Mouse (Mus musculus) T-helper 1 cell (primary cell): ENCODE data around the gene Atrn.

Source experiments
- in situ Hi-C: fragments of 300-600 bp; cut with MboI, MseI; formaldehyde crosslinking; loops from one replicate; pipeline ENCODE4 v1.15.1; 2025; ENCODE audit warnings: high pct_unique_total_duplicates

Gene Atrn

DNA sequence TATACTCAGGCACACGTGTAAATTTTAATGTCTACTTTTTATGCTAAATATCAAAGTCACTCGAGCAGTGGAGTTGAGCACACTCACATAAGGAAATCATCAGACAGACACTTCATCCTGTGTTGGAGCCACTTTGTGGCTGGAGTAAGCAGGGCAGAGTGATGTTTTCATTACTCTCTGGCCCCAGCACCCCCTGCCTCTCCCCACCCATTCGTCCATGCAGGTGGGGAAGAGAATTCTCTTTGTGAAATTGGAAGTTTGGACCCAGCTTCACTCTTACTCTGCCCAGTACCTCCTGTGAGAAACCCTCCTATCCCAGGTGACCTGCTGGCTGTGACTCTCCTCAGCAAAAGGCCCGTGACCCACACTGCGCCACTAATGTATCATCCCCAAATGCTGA is 132.4 kb downstream of the Atrn start:
- in situ Hi-C loops, result no loop called here

DNA sequence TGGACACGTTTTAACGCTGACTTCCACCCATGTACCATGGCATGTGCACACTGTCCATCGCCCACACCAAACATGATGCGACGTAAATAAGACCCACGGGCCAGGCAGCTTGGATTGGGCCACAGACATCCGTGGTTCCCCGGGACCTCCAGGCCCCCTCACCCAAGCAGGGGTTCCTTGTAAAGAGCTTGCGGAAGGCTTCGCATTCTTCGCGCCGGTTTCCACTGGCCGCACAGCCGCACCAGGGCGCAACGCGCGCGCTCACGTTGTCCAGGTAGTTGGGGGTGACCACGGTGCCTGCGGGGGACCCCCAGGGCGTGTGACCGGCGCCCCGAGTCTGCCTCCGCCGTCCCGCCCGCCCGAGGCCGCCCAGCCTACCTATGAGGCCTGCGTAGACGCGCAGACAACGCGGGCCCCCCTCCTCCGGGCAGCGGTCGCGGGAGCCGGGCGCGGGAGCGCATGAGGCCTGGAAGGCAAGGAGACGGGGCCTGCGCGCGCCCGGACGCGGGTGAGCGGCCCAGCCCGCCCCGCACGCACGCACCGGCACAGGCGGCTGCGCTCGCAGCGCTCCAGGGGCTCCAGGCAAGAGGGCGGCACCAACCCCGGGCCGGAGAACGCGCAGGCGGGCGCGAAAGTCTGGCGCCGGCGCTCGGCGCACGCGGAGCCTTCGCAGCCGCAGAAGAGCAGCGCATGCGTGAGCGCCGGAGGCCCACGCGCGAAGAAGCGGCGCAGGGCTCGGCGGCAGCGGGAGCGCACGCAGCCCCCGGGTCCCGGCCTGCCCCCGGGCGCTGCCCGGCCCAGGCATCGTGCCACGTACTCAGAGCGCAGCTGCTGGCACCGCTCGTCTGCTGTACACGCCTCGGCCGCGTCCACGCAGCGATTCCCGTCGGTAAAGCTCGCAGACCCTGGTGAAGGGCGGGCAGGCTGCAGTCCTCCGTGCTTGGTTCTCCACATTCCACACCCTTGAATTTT is 134.8 kb downstream of the Atrn start:
- in situ Hi-C loops, result no loop called here

DNA sequence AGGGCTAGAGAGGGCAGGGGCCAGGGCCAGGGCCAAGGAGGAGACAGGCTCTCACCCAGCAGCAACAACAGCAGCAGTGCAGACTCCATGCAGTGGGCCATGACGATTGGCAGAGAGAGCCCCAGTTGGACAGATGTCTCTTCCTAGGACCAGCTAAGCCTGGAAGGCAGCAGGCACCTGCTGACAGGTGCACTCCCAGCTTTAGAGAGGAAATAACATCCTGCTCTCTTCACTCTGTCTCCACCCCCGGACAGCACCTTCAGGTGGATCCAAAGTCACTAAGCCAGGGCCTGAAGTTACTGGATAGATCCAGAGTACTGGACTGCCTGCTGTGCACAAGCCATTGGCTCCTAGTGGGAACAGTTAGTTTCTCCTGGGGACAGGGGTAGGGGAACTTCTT is 136.7 kb downstream of the Atrn start, which contains the start of gene Gfra4:
Gene Gfra4 (minus strand): TSS at position 101 of the 400 bp plus-strand sequence.
- in situ Hi-C loops, result no loop called here

DNA sequence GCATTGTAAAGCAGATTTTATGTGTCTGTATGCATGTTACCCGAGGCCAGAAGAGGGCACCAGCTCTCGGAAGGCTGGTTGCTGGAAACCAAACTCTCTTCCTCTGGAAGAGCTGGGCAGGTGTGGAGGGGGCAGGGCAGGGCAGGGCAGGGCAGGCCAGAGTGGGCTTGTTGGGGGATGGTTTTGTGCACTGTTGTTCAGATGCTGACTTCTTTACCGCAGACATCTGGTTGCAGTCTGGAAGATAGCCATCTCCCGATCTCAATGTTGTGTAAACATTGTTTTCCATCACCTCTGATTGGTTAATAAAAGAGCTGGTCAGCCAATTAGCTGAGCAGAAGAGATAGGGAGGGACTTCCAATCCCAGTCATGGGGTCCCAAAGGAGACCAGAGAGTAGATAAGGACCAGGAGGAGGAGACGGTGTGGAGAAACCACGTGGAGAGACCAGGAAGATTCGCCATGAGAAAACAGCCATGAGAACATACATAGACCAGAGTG is 138.1 kb downstream of the Atrn start:
- in situ Hi-C loops, result no loop called here

DNA sequence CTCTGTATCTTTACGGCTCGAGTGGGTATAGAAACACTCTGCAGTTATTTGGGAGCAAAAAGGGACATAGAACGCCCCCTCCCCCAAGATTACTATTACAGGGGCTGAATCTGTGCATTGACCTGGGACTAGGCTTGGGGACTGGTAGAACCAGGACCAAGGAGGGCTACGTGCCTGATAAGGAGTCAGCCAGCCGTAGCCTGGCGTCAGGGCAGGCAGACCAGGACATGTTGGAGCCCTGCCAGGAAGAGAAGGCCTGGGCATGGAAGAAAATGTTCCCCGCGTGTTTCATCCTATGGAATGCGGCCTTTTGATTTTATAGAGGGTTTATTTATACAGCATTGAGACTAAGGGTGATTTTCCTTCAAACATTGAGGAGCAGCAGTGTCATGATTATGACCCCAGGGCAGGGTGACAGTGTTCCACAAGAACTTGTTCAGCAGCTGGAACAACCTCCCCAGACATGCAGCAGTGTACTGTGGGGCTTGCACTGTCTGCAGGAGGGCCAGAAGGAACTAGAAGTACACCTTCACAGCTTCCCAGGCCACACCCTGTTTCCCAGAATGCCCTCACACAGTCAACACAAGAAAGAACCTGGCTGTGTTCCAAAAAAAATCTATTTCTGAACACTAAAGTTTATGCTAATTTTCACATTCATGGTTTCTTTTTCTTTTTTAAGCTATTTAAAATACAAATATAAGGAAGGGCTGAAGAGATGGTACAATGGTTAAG is 138.9 kb downstream of the Atrn start:
- in situ Hi-C loops, result no loop called here

DNA sequence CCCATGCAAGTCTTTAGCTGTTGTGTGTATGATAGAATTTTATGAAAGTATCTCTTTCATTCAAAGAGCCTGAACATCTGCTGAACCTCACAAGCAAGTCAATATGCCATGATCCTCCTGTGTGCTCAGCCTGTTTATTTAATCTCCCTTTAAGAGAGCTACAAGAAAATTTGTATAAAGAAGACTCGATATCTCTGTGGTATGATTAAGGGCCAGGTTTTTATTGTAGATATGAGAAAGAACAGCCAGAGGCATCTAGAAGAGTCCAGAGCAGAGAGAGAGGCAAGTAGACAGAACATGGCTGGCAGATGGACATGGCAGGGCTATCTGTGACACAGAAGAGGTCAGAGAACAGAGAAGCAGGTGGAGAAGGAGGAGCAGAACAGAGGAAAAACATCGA is 139.7 kb downstream of the Atrn start:
- in situ Hi-C loops, result no loop called here

DNA sequence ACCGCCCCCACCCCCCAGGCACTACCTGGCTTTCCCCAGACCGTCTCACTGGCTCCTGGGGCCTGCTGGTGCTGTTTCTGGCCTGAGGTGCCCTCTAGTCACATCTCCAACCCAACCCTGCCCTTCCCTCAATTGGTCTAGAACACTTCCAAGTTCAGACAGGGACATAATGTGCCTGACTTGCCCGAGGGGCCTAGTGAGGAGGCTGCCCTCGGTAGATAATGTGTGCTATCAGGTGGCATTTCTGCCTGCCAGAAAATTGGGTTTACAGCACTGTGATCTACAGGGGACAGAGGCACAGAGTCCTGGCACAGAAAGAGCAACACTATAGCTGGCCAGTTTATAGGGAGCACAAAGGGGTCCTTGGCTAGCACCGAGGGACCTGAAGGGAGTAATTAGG is 145.7 kb downstream of the Atrn start:
- in situ Hi-C loops, result no loop called here

DNA sequence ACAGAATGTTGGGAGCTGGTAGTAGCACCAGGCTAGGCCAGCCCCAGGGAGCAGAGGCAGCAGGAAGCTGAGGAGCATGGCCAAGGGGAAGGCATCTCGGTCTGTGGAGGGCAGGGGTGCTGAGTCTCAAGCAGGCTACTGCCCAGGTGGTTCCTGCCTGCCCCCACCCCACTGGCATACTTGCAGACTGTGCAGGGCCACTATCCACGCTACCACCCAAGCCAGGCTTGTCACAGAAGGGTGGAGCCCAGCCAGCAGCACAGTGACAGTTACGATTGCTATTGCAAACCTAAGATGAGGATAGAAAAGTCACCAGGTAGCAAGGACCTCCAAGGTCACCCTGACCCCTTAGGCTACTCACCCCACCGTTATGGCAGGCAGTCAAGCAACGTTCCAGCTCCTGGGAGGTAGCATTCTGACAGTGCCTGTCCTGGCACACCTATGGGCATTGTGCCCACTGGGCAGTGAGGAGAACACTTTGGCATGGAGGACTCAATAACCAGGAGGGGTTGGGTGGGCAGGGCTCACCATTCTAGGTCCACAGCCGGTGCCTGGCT is 146.6 kb downstream of the Atrn start:
- in situ Hi-C loops, result no loop called here

DNA sequence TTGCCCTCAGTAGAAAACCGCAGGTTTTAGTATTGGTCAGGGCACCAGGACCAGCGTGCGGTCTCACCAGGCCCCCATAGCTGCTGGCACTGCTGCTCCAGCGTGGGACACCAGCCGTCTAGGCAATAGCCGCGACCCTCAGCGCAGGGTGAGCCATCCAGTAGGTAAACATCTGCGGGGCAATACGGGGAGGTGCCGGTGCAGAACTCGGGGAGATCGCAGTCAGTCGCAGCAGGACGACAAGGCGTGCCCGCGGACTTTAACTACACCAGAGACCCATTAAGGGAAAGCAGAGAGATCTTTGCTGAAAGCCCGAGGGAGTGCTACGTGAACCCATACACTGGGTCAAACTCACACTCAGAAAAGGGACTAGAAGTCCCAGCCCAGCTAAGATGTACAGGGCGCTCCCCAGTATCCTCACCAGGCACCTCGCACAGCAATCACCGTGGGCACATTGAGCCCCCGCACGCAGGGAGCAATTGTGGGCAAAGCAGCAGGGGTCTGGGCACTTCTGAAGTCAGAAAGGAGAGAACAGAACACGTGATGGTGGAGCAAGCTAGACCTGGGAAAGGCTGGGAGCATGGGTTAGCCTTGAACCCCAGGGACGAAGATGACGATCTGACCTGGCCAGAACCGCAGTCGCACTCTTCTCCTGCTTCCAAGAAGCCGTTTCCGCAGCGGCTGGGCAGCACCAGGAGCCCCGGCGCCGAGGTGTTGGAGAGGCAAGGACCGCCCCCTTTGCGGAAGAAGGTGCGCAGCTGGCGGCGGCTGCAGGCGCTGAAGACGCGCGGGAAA is 147.8 kb downstream of the Atrn start:
- in situ Hi-C loops, result no loop called here

DNA sequence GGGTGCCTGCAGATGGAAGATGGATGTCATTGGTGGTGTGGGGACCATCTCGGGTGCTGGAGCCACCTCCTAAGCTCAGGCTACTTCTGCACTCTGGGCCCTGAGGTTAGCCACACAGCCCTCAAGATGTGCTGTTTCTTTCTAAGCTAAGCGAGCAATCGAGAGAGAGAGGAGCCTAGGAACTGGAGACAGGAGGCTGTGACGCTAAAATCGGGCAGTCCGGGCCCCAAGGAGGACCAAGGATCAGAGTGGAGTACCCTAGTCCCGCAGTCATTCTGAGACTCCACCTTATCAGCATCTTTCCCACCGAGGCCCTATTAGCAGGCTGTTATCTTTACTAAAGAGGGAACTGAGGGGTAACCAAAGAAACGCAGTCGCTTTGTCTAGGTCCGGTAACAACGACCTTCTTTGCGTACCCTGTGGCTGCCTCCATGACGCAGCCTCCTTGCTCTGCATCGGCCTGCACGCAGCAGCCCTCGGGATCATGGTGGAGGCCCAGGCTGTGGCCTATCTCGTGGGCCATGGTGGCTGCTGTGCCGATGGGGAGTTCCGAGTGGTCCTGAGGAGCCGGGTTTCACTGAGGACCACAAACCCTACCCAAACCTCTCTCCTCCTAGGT is 148.5 kb downstream of the Atrn start:
- in situ Hi-C loops, result no loop called here

DNA sequence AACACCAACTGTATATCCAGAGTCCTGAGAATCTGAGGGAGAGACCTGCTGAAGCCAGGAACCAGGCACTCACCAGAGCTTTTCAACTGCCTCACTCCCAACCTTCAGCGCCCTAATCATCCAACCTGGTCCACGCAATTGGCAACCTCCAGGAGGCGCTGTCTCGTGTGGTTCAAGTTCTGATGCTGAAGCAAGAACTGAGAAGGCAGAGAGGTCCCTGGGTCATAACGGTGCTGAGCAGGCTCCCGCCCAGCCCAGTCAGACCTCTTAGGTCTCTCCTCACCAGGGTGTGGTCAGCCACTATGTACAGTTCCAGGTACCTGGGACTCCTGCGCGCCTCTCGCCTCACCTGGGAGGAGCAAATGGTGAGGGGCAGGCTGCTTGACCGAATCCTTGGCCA is 149.3 kb downstream of the Atrn start:
- in situ Hi-C loops, result no loop called here

DNA sequence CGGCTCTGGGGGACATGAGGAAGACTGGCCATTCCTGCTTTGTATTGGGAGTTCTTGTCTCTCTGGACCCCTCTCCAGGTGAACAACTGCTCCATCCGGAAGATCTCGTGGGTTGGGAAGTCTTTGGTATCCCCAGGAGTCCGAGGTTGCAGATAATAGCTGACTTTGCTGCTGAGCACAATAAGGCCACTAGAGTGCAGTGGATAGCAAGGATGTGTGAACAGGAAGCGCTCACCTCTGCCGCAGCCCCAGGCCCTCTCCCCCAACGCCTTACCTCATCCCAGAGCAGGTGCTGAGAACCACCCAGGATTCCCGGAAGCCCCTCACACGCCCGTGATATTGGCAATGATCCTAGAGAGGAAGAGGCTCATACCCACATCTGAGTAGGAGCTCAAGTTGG is 149.9 kb downstream of the Atrn start:
- in situ Hi-C loops, result no loop called here

DNA sequence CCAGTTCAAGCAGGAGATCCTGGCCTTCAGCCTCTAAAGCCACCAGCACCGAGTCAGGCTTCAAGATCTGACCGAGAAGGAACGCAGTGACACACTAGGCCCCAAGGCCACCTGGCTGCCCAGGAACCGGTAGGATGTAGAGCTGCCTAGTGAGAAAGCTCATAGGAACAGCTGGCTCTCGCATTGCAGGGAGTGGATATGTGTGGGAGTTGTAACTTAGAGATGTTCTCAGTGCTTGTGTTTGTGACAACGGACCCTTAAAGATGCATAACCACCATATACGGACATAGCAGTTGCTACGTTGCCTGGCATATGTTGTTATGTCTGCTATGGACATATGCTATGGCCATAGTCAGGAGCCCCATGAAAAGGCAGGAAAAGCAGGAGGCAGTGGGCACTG is 152.4 kb downstream of the Atrn start:
- in situ Hi-C loops, result no loop called here

DNA sequence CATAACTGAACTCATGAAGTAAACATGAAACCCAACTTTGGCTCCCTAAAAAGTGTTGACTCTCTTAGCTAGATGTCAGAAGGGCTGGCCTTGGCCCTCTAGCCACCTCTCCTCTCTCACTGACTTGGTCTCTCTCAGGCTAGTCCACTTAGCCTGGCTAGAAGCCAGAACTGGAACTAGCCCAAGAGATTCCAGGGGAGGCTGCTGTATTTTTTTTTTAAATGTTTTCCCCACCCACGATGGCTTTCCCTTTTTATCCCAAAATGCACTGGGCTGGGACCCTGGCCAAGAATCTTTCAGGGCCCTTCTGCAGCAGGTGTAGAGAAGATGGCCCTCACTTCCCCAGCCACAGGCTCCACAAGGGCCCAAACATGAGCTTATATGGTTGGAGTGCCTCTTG is 153.1 kb downstream of the Atrn start:
- in situ Hi-C loops, result no loop called here

DNA sequence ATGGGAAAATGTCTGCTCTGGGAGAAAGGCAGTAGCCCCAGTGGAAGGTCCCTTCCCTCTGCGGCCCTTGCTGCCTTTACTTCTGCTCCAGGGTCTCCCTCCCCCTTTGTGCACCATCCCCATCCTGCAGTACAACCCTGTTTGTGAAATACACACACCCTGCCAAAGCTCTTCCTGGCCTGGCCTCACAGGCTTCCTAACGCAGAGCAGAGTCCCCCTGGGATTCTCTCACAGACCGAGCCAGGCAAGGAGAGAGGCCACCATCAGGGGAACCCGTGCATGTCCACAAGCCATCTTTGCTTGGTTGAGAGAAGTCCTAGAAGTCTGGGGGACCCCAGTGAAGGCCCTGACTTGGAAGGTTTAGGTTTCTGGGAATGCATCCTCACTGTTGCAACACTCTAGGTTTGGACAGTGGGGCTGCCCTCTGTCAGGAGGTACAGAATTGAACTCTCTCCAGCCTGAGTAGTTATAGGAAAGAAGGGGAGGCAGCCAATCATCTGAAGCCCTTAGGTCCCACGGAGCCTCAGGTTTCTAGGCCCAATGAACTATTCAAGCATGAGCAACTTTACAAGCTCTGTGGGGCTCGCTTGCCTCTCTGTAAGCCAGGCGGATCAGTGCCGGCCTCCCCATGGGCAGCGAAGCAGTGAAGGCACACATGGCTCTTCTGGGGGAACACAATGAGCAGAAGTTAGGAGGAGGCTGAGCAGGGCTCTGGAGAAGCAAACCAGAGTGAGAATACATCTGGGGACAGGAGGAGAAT is 153.7 kb downstream of the Atrn start:
- in situ Hi-C loops, result no loop called here

DNA sequence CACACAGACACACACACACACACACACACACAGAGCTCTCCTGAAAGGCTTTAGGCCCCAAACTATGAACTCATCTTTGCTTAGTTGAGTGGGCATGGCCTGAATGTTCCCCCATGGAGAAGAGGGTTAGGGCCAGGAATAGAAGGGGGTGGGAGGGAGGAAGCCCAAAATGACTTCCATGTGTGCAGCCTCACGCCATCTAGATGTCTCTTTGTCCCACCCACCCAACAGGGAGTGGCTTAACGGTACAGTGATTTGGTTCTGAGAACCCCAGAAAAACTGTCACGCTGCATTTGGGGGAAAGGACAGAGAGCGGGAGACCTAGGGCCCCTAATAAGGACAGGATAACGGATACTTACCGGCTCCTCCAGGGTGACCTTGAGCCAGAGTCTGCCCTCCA is 154.5 kb downstream of the Atrn start:
- in situ Hi-C loops, result no loop called here

DNA sequence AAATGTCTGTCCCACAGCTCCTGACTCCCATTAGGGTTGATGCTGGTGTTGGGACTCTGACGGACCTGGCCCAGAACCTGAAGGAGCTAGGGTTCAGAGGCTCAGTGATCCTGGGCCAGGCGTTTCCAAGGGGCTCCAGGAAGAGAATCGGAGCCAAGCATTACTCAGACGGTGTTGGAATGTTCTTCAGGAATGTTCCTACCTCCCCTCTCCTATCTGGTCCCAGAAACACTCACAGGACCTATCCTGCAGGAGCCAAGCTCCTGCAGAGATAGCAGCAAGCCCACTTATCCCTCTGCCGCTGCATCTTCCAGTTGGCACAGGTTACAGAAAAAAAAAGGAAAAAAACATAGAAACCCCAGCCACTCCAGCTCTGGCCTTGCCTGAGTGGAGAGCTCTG is 155.3 kb downstream of the Atrn start:
- in situ Hi-C loops, result no loop called here

DNA sequence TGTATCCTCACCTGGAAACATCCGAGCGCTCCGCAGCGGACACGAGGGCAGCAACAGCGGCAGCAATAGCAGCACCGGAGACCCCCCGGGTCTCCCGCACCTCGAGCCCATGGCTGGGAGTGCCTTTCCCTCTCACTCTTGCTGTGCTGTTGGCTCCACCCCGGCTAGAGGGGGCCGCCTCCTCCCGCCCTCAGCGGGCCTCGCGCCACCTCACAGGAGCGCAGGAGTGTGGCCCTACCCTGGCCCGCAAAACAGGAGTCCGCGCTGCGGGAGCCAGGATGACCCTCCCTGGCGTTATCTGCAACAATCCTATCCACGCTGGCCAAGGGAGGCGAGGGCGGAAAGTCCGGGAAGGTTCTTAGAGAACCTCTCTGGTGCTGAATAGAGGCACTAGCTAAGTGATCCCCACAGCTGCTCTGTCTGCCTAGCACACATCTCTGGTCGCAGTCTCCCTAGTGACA is 157.1 kb downstream of the Atrn start, which contains the start of gene Adam33:
Gene Adam33 (minus strand): TSS at position 411 of the 461 bp plus-strand sequence.
- in situ Hi-C loops, result no loop called here

DNA sequence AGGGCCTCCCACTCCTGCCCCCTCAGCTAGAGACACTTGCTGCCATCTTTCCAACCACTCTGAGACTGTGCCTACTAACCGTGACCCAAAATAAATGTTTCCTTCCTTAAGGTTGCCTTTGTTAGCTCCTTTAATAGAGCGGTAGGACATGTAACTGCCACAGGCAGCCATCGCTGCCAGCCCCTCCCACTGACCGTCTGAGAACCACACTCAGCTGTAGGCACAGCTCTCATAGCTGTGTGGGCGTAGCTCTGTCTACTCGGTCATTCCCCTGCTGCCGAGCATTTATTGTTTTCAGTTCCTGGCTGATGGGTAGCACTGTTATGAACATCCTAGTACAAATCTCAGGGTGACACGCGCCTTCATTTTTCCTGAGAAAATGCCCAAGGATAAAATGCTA is 160.0 kb downstream of the Atrn start:
- in situ Hi-C loops, result no loop called here

DNA sequence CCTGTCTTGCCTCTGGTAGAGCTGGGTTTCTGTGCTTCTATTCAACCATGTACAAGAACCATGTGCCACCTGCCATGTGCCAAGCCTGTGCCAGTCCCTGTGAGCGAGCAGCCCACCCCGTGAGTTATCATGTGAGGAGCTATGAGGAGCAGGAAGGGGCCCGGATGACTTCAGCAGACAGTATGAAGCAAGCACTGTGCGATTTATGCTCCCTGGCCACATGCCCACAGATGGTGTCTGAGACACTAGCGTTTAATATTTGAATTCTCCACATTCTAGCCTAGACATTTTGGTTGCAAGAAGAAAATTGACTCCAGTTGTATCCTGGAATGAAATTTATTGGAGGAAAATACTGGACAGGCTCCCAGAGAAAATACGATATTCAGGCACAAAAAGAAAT is 161.2 kb downstream of the Atrn start:
- in situ Hi-C loops, result no loop called here
